Mouse (Mus musculus): ENCODE measurements around the gene Arhgef9. TPM values are rescaled to one million over a fixed set of nuclear protein-coding genes. Genes with fewer than 3 reads are reported as not detected.

Gene Arhgef9
- polyA plus RNA-seq, 1 experiment from 2014 or later: 10.0 TPM

DNA sequence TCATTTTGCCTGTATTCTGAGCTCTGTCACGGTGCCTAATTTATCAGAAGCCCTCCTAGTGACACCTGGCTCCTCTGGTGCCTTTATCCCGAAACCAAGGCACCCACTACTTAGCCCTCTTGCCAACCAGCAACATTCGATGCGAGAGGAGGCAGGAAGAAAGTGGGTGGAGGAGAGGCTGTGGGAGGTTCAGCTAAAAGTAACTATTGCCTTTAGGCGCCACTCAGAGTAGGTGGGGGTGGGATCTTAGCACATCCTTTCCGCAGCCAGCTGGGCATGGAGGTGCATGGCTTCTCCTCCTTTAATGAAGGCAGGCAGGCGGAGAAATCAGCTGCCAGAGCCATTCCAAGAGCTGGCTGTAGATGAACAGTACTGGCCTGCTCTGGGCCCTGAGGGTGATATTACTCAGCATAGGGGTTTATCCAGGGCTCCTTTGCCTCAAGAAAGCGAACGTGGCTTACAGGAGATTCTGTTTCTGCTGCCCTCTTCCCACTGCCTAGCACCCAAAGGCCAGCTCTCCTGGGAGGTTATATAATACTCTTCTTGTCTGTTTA lies 39.7 kb downstream of the Arhgef9 start:
- H3K9me3 ChIP-seq (replicated peaks; ENCODE audit: control insufficient read depth, low read length): no peaks in the 10 kb centered on the region
- H3K27me3 ChIP-seq (ENCODE audit: control insufficient read depth, insufficient read depth, low read length): no peaks in the 10 kb centered on the region
- no peaks in the 10 kb centered on the region for H3K4me1 ChIP-seq (ENCODE audit: control insufficient read depth, insufficient read depth, low read length)
- no peak overlapping the region for H3K27ac ChIP-seq (ENCODE audit: low read depth, low read length)
- H3K9ac ChIP-seq (ENCODE audit: low read depth, low read length): no peak overlapping the region
- H3K4me2 ChIP-seq: no peak overlapping the region; the same call in 1 of the 2 replicates
- 48% methylated on average over 9 of the region's 9 CpGs for WGBS (ENCODE audit: insufficient replicate concordance)
- H3K36me3 ChIP-seq (ENCODE audit: control insufficient read depth, insufficient read depth, low read length): no peaks in the 10 kb centered on the region
- ATAC-seq (replicated peaks; ENCODE audit: insufficient number of reproducible peaks, low FRiP score, low TSS enrichment): no peak
- no peak overlapping the region for H3K4me3 ChIP-seq (ENCODE audit: low read depth, low read length)

DNA sequence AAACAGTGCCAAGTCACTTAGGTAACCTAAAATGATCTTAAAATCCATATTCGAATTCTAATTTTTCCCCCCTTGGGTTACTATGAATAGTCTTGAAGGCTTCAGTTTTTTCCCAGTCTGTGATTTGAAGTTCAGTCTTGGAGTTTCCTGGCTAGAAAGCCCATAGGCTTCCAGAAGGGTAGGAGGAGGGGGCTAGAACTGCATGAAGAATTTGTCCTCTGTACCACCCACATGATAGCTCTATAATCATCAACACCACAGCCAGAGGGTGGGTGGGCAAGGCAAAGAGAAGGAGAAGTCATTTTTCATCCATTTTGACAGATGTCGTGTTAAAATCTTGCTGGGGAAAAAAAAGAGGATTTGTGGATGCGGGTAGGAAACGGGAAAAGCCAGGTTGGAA lies 58.0 kb downstream of the Arhgef9 start:
- no peak for ATAC-seq (replicated peaks; ENCODE audit: insufficient number of reproducible peaks, low FRiP score, low TSS enrichment)
- no peaks in the 10 kb centered on the region for H3K36me3 ChIP-seq (ENCODE audit: control insufficient read depth, insufficient read depth, low read length)
- H3K4me3 ChIP-seq (ENCODE audit: low read depth, low read length): no peak overlapping the region
- no peak overlapping the region for H3K9ac ChIP-seq (ENCODE audit: low read depth, low read length)
- H3K4me2 ChIP-seq: no peak overlapping the region
- no peak overlapping the region for H3K27ac ChIP-seq (ENCODE audit: low read depth, low read length)
- 67% methylated on average over 4 of the region's 4 CpGs for WGBS (ENCODE audit: insufficient replicate concordance)
- H3K27me3 ChIP-seq (ENCODE audit: control insufficient read depth, insufficient read depth, low read length): no peaks in the 10 kb centered on the region
- no peaks in the 10 kb centered on the region for H3K4me1 ChIP-seq (ENCODE audit: control insufficient read depth, insufficient read depth, low read length)
- H3K9me3 ChIP-seq (replicated peaks; ENCODE audit: control insufficient read depth, low read length): no peaks in the 10 kb centered on the region

DNA sequence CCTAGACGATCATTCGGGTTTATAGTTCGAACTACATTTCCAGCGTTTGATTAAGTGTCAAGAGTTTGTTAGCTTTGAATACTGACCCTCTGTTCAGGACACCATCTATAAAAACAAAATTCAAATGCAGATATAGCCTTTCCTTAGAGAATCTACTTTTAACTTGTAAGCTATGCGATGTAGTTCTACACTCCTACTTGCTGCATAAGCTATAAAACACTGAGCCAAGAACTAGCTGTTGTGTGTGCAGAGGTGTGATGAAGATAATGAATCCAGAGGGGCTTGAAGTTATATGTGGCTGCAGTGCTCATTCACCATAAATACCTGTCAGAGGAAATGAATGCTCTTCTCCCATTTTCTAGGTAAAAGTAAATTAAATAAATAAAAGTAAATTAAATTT lies 63.2 kb downstream of the Arhgef9 start:
- Histone ChIP-seq H3K4me3 (ENCODE audit: low read depth, low read length) (no peak overlapping the region), H3K4me2 (no peak overlapping the region), H3K27me3 (ENCODE audit: control insufficient read depth, insufficient read depth, low read length) (no peaks in the 10 kb centered on the region), H3K9ac (ENCODE audit: low read depth, low read length) (no peak overlapping the region), H3K4me1 (ENCODE audit: control insufficient read depth, insufficient read depth, low read length) (no peaks in the 10 kb centered on the region), H3K36me3 (ENCODE audit: control insufficient read depth, insufficient read depth, low read length) (no peaks in the 10 kb centered on the region), H3K9me3 (replicated peaks; ENCODE audit: control insufficient read depth, low read length) (no peaks in the 10 kb centered on the region), H3K27ac (ENCODE audit: low read depth, low read length) (no peak overlapping the region)
- no peak for ATAC-seq (replicated peaks; ENCODE audit: insufficient number of reproducible peaks, low FRiP score, low TSS enrichment)
- WGBS (ENCODE audit: insufficient replicate concordance): 83% methylated on average over 5 of the region's 5 CpGs

DNA sequence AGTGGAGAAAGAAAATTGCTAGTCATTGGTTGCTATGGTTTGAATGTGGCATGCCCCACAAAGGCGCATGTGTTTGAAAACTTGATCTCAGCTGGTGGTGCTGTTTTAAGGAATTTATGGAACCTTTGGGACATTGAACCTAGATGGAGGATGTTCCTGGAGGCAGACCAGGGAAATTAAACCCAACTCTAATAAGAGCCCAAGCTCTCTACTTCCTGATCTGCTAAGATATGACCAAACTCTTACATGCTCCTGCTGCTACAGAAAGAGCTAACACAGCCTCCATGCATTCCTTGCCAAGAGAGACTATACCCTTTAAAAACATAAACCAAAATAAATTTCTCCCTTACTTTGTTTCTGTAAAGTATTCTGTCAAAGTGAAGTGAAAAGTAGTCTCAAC lies 63.7 kb downstream of the Arhgef9 start:
- Histone ChIP-seq H3K27me3 (ENCODE audit: control insufficient read depth, insufficient read depth, low read length) (no peaks in the 10 kb centered on the region), H3K9ac (ENCODE audit: low read depth, low read length) (no peak overlapping the region), H3K36me3 (ENCODE audit: control insufficient read depth, insufficient read depth, low read length) (no peaks in the 10 kb centered on the region), H3K27ac (ENCODE audit: low read depth, low read length) (no peak overlapping the region), H3K9me3 (replicated peaks; ENCODE audit: control insufficient read depth, low read length) (no peaks in the 10 kb centered on the region), H3K4me1 (ENCODE audit: control insufficient read depth, insufficient read depth, low read length) (no peaks in the 10 kb centered on the region), H3K4me3 (ENCODE audit: low read depth, low read length) (no peak overlapping the region), H3K4me2 (no peak overlapping the region)
- 89% methylated on average over 1 of the region's 1 CpGs for WGBS (ENCODE audit: insufficient replicate concordance)
- ATAC-seq (replicated peaks; ENCODE audit: insufficient number of reproducible peaks, low FRiP score, low TSS enrichment): no peak

DNA sequence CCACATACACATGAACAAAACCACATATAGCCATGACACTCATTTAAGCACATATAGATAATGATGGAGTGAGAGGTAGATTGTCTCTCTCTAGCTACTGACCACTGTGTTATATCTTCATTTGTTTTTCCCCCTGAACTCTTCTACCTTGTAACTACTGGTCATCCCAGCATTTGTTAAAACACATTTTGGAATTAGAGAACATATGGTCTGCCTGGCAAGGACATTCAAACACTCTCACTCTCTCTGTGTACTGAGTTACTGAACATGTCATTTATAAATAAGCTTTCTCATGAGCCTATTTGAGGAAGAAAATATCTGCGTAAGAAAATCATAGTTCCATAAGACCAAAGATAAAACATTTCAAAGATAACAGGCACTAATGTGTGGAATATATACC lies 64.9 kb downstream of the Arhgef9 start:
- Histone ChIP-seq H3K9ac (ENCODE audit: low read depth, low read length) (no peak overlapping the region), H3K9me3 (replicated peaks; ENCODE audit: control insufficient read depth, low read length) (no peaks in the 10 kb centered on the region), H3K4me1 (ENCODE audit: control insufficient read depth, insufficient read depth, low read length) (no peaks in the 10 kb centered on the region), H3K36me3 (ENCODE audit: control insufficient read depth, insufficient read depth, low read length) (no peaks in the 10 kb centered on the region), H3K27ac (ENCODE audit: low read depth, low read length) (no peak overlapping the region), H3K27me3 (ENCODE audit: control insufficient read depth, insufficient read depth, low read length) (no peaks in the 10 kb centered on the region), H3K4me2 (no peak overlapping the region), H3K4me3 (ENCODE audit: low read depth, low read length) (no peak overlapping the region)
- no peak for ATAC-seq (replicated peaks; ENCODE audit: insufficient number of reproducible peaks, low FRiP score, low TSS enrichment)
- 81% methylated on average over 1 of the region's 1 CpGs for WGBS (ENCODE audit: insufficient replicate concordance)

DNA sequence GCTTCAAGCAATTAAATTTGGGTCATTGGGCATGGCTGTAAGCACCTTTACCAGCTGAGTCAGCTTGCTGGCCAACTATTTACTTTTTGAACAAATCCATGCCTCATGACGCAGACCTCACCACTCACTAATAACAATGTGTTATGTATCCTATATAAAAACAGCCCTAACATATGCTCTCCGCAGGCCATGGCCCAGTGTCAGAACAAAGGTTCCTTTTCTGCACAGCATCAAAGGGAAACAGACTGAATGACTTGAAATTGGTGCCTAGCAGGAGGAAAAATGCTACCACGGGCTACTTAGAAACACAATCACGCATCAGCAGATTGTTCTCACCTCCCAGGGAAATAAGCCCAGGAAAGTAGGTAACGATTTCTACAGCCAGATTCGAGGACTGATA lies 73.2 kb downstream of the Arhgef9 start:
- no peak for ATAC-seq (replicated peaks; ENCODE audit: insufficient number of reproducible peaks, low FRiP score, low TSS enrichment)
- no peaks in the 10 kb centered on the region for H3K4me1 ChIP-seq (ENCODE audit: control insufficient read depth, insufficient read depth, low read length)
- no peak overlapping the region for H3K4me3 ChIP-seq (ENCODE audit: low read depth, low read length)
- no peak overlapping the region for H3K4me2 ChIP-seq
- 71% methylated on average over 6 of the region's 6 CpGs for WGBS (ENCODE audit: insufficient replicate concordance)
- no peaks in the 10 kb centered on the region for H3K36me3 ChIP-seq (ENCODE audit: control insufficient read depth, insufficient read depth, low read length)
- no peak overlapping the region for H3K27ac ChIP-seq (ENCODE audit: low read depth, low read length)
- H3K9ac ChIP-seq (ENCODE audit: low read depth, low read length): no peak overlapping the region
- no peaks in the 10 kb centered on the region for H3K9me3 ChIP-seq (replicated peaks; ENCODE audit: control insufficient read depth, low read length)
- no peaks in the 10 kb centered on the region for H3K27me3 ChIP-seq (ENCODE audit: control insufficient read depth, insufficient read depth, low read length)

DNA sequence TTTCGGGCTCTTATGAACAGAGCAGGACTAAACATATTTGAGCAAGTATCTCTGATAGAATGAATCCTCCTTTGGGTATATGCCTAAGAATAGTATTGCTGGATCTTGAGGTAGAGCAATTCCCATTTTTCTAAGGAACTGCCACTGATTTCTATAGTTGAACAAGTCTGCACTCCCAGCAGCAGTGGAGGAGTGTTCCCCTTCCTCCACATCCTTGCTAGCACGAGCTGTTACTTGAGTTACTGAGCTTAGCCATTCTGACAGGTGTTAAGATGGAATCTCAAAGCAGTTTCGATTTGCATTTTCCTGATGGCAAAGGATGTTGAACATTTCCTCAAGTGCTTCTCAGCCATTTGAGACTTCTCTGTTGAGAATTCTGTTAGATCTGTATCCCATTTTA lies 92.3 kb downstream of the Arhgef9 start:
- WGBS (ENCODE audit: insufficient replicate concordance): 65% methylated on average over 3 of the region's 3 CpGs
- Histone ChIP-seq H3K4me1 (ENCODE audit: control insufficient read depth, insufficient read depth, low read length) (no peaks in the 10 kb centered on the region), H3K27ac (ENCODE audit: low read depth, low read length) (no peak overlapping the region), H3K9me3 (replicated peaks; ENCODE audit: control insufficient read depth, low read length) (no peaks in the 10 kb centered on the region), H3K4me3 (ENCODE audit: low read depth, low read length) (no peak overlapping the region), H3K4me2 (no peak overlapping the region), H3K9ac (ENCODE audit: low read depth, low read length) (no peak overlapping the region), H3K27me3 (ENCODE audit: control insufficient read depth, insufficient read depth, low read length) (no peaks in the 10 kb centered on the region), H3K36me3 (ENCODE audit: control insufficient read depth, insufficient read depth, low read length) (no peaks in the 10 kb centered on the region)
- ATAC-seq (replicated peaks; ENCODE audit: insufficient number of reproducible peaks, low FRiP score, low TSS enrichment): no peak

DNA sequence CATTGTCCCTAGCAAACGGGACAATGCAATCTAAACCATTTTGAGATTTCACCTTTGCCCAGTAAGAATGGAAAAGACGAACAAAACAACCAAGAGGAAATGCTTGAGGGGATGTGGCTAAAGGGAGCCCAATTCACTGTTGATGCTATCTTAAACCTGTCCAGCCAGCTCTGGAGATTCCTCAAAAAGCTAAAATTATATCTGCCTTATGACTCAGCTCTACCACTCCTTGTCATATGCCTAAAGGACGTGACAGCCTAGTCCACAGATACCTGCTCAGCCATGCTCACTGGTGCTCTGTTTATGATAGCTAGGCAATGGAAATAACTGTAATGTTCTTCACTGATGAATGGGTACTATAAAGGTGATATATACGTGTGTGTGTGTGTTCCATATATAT lies 109.0 kb downstream of the Arhgef9 start:
- Histone ChIP-seq H3K9me3 (replicated peaks; ENCODE audit: control insufficient read depth, low read length) (no peaks in the 10 kb centered on the region), H3K4me1 (ENCODE audit: control insufficient read depth, insufficient read depth, low read length) (no peaks in the 10 kb centered on the region), H3K4me3 (ENCODE audit: low read depth, low read length) (no peak overlapping the region), H3K36me3 (ENCODE audit: control insufficient read depth, insufficient read depth, low read length) (no peaks in the 10 kb centered on the region), H3K27me3 (ENCODE audit: control insufficient read depth, insufficient read depth, low read length) (no peaks in the 10 kb centered on the region), H3K4me2 (no peak overlapping the region), H3K27ac (ENCODE audit: low read depth, low read length) (no peak overlapping the region), H3K9ac (ENCODE audit: low read depth, low read length) (no peak overlapping the region)
- ATAC-seq (replicated peaks; ENCODE audit: insufficient number of reproducible peaks, low FRiP score, low TSS enrichment): no peak
- WGBS (ENCODE audit: insufficient replicate concordance): 53% methylated on average over 4 of the region's 4 CpGs

DNA sequence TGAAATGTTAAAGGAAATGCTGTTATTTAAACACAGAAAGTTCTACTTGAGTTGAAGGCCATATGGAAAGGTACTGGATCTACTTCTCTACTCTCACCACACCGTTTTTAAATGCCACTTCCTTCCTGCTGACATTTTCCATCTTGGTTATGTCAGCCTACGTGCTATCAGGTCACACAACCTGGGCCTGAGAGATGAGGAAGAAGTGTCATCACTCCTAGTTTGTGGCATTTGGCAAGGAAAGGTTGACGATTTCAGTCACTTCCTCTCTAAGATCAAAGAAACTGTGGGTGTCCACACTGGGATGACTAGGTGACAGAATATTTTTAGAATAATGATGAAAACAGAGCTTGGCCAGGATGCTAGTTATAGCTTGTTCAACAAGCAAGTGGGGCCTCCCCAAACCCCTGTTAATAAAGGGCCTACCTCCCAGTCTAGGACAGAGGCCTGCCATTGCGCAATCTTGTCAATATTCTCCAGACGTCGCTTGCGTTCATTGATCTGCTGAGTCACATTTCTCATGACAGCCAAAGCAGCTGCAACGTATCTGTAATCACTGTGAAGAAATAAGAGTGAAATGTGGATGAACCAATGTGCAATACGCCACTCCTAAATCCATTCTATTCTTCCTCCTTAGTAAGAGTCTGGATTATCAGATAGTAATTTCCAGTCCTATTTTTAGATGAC lies 119.5 kb downstream of the Arhgef9 start:
- no peak overlapping the region for H3K4me3 ChIP-seq (ENCODE audit: low read depth, low read length)
- 71% methylated on average over 9 of the region's 9 CpGs for WGBS (ENCODE audit: insufficient replicate concordance)
- H3K27me3 ChIP-seq (ENCODE audit: control insufficient read depth, insufficient read depth, low read length): no peaks in the 10 kb centered on the region
- H3K9ac ChIP-seq (ENCODE audit: low read depth, low read length): no peak overlapping the region
- no peak overlapping the region for H3K27ac ChIP-seq (ENCODE audit: low read depth, low read length)
- H3K4me2 ChIP-seq: no peak overlapping the region
- no peaks in the 10 kb centered on the region for H3K36me3 ChIP-seq (ENCODE audit: control insufficient read depth, insufficient read depth, low read length)
- no peaks in the 10 kb centered on the region for H3K9me3 ChIP-seq (replicated peaks; ENCODE audit: control insufficient read depth, low read length)
- ATAC-seq (replicated peaks; ENCODE audit: insufficient number of reproducible peaks, low FRiP score, low TSS enrichment): no peak
- no peaks in the 10 kb centered on the region for H3K4me1 ChIP-seq (ENCODE audit: control insufficient read depth, insufficient read depth, low read length)

All from heart, embryonic 11.5 days (tissue).